Mouse (Mus musculus) lung, adult 2 months (tissue): Measurements from ENCODE around the gene Mafg.

Experiments
- CTCF ChIP-seq: fragments of 200-500 bp; IDR thresholded peaks from 2 replicates; pipeline ENCODE4 v1.5.1; 2011; ENCODE audit warnings: mild to moderate bottlenecking, low read length, control low read depth; ENCODE audit not compliant: insufficient read depth
- POLR2A ChIP-seq: fragments of 200-500 bp; IDR thresholded peaks from 2 replicates; pipeline ENCODE4 v1.6.1; 2011; ENCODE audit warnings: low read depth, mild to moderate bottlenecking, control low read depth, low read length, borderline replicate concordance; ENCODE audit errors: extremely low read depth

- no peak for TF ChIP-seq POLR2A
- TF ChIP-seq CTCF: no peak
These were observed 49.3 kb upstream of the Mafg start for GRCm38 (mm10) chr11:120682683-120683082.
